Mouse (Mus musculus) midbrain, embryonic 13.5 days (tissue): Measurements from ENCODE around the gene Gtf3c1. TPM values are rescaled to one million over a fixed set of nuclear protein-coding genes. Genes with fewer than 3 reads are reported as not detected.

Experiments
- ATAC-seq: fragments of 200-750 bp; cut with Nextera tagmentation; 2 replicates; pipeline ENCODE4 v1.8.0; 2017; ENCODE audit warnings: mild to moderate bottlenecking, moderate TSS enrichment, moderate library complexity
- H3K27ac ChIP-seq: fragments of 300-500 bp; sonication (generic); 2 replicates; pipeline ENCODE4 v1.5.1; 2015; ENCODE audit warnings: inconsistent platforms, mild to moderate bottlenecking, moderate library complexity
- H3K27me3 ChIP-seq: fragments of 300-500 bp; sonication (generic); 2 replicates; pipeline ENCODE4 v1.6.1; 2015; ENCODE audit warnings: mild to moderate bottlenecking, inconsistent platforms
- H3K36me3 ChIP-seq: fragments of 300-500 bp; sonication (generic); 2 replicates; pipeline ENCODE4 v1.6.1; 2015; ENCODE audit warnings: mild to moderate bottlenecking, inconsistent platforms
- H3K4me1 ChIP-seq: fragments of 300-500 bp; sonication (generic); replicated peaks from 2 replicates; pipeline ENCODE4 v1.6.1; 2015; ENCODE audit warnings: inconsistent platforms
- H3K4me2 ChIP-seq: fragments of 300-500 bp; sonication (generic); replicated peaks from 2 replicates; pipeline ENCODE4 v1.6.1; 2015; ENCODE audit warnings: moderate library complexity, mild to moderate bottlenecking, inconsistent platforms
- H3K4me3 ChIP-seq: fragments of 300-500 bp; sonication (generic); replicated peaks from 2 replicates; pipeline ENCODE4 v1.5.1; 2015; ENCODE audit warnings: mild to moderate bottlenecking, inconsistent platforms
- H3K9ac ChIP-seq: fragments of 300-500 bp; sonication (generic); replicated peaks from 2 replicates; pipeline ENCODE4 v1.6.1; 2015; ENCODE audit warnings: mild to moderate bottlenecking, inconsistent platforms
- H3K9me3 ChIP-seq: fragments of 300-500 bp; sonication (generic); 2 replicates; pipeline ENCODE4 v1.6.1; 2016; ENCODE audit warnings: mild to moderate bottlenecking, inconsistent platforms
- WGBS: fragments of 180-500 bp; shearing (Covaris S2); methylation state at CpG from one replicate; pipeline ENCODE4 v1.1.7; 2015; 5-methylcytosine and 5-hydroxymethylcytosine counted together
- polyA plus RNA-seq: library from polyadenylated mRNA; unstranded; fragments of >200 nt; fragmentation: Nextera tagmentation; extraction: Ambion mirVana; gene quantifications from 2 replicates; pipeline ENCODE4 v1.2.1, GENCODE M21; 2015

Gtf3c1 gene
- polyA plus RNA-seq, 1 experiment from 2014 or later, result 42.3 TPM

DNA sequence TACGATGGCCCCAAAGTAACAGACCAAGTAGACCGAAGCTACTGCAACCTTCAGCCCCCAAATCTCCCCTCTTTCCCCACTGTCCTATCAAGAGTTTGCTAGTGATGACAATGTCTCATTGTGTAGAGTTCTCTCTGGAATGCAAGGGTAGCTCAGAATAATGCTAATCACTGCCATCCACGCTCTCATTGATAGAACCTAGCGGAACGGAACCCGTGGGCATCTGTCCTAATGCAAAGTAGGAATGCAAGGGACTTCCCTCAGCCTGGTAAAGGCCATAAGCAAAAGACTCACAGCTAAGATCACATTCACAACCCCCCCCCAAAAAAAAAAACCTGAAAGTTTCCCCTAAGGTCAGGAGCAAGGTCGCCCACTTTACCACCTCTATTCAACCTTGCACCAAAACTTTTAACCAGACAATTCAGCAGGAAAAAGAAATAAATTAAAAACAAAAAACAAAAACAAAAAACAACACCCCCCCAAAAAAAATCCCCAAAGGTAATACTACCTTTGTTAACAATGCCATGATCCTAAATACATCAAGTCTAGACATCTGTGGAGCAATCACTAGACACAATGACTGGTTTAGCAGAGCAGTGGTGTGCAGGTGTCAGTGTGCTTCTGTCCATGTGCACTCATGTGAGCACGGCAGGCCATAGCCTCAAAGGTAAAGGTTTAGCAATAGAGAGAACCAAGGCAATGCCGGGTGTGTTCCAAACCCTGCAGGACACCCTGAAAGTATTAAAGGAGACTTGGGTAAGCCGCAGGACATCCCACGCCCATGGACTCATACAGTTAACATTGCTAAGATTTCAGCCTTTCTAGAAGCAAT lies 109.8 kb downstream of the Gtf3c1 start:
- H3K4me2 ChIP-seq, result no peak overlapping the region
- H3K27me3 ChIP-seq, result no peaks in the 10 kb centered on the region
- ATAC-seq, result no peak
- H3K9me3 ChIP-seq, result no peaks in the 10 kb centered on the region
- H3K4me1 ChIP-seq, result no peaks in the 10 kb centered on the region
- no peaks in the 10 kb centered on the region for H3K36me3 ChIP-seq
- 81% methylated on average over 11 of the region's 11 CpGs for WGBS
- no peak overlapping the region for H3K9ac ChIP-seq
- no peak overlapping the region for H3K4me3 ChIP-seq
- no peak overlapping the region for H3K27ac ChIP-seq

DNA sequence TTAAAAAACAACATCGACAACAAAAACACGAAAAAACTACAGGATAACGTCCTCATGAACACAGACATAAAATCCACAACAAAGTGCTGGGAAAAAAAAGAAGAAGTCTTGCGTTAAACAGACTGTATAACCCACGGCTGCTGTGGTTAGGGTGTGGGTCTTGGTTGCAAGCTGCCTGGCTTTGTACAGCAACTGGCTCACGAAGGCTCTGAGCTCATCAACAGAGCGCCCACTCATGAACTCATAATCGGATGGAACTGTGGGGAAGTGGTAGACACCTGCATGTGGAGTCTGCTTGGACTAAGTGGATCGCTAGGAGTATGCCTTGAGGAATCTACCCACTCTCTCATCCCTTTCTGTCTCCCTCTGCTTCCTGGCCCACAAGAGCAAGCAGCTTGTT lies 110.5 kb downstream of the Gtf3c1 start:
- ATAC-seq, result no peak
- Histone ChIP-seq H3K4me2 (no peak overlapping the region), H3K4me1 (no peaks in the 10 kb centered on the region), H3K9me3 (no peaks in the 10 kb centered on the region), H3K9ac (no peak overlapping the region), H3K36me3 (no peaks in the 10 kb centered on the region), H3K4me3 (no peak overlapping the region), H3K27ac (no peak overlapping the region), H3K27me3 (no peaks in the 10 kb centered on the region)
- 89% methylated on average over 9 of the region's 9 CpGs for WGBS

DNA sequence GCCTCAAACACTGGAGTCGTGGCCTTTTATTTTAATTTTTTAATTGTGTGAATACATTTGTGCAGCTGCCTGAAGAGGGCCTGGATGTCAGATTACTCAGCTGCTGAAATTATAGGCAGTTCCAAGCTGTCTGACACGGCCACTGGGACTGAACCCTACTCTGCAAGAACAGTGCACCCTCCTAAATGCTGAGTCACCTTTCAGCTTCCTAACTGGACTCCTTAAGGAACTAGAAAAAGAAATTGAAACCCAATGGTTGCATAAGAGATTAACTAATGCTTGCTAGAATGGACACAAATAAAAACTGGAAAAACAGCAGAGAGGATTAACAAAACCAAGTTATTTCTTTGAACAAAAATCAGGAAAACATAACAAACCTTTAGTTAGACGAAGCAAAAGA lies 111.2 kb downstream of the Gtf3c1 start:
- no peaks in the 10 kb centered on the region for H3K27me3 ChIP-seq
- H3K27ac ChIP-seq, result no peak overlapping the region
- 68% methylated on average over 3 of the region's 3 CpGs for WGBS
- no peaks in the 10 kb centered on the region for H3K36me3 ChIP-seq
- H3K9me3 ChIP-seq, result no peaks in the 10 kb centered on the region
- H3K9ac ChIP-seq, result no peak overlapping the region
- H3K4me1 ChIP-seq, result no peaks in the 10 kb centered on the region
- H3K4me2 ChIP-seq, result no peak overlapping the region
- no peak for ATAC-seq
- H3K4me3 ChIP-seq, result no peak overlapping the region

DNA sequence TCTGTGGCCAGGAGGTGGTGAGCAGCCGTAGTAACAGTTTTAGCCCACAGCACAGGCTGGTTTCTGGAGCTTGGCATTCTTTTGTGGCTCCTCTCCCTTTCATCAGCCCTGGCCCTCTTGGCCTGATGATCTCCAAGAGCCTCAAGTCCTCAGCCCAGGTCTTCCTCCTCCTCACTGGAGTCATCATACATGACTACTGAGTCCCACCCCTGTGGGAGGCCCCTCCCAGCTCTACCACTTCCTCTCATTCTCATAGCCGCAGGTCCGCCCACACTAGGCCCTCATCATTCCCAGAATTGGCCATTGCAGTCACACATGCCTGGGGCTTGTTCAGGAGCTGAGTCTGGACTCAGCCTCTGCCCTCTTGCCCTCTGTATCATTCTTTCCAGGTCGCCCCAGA lies 113.7 kb downstream of the Gtf3c1 start:
- ATAC-seq, result no peak
- H3K4me2 ChIP-seq, result no peak overlapping the region
- 85% methylated on average over 4 of the region's 4 CpGs for WGBS
- H3K9me3 ChIP-seq, result no peaks in the 10 kb centered on the region
- H3K9ac ChIP-seq, result no peak overlapping the region
- H3K36me3 ChIP-seq, result no peaks in the 10 kb centered on the region
- H3K4me1 ChIP-seq, result no peaks in the 10 kb centered on the region
- no peaks in the 10 kb centered on the region for H3K27me3 ChIP-seq
- no peak overlapping the region for H3K27ac ChIP-seq
- no peak overlapping the region for H3K4me3 ChIP-seq

Other genes starting within 250 kb of the Gtf3c1 start
- 110 and 116 TPM in 2 replicates for gene Nsmce1, start 216.2 kb downstream of the Gtf3c1 start, polyA plus RNA-seq
- gene Il4ra, start 155.7 kb downstream of the Gtf3c1 start, polyA plus RNA-seq, result 3.0 and 3.9 TPM in 2 replicates
- 0.31 and 0.48 TPM in 2 replicates for gene Il21r, start 104.4 kb downstream of the Gtf3c1 start, polyA plus RNA-seq
- 7.5 and 9.2 TPM in 2 replicates for gene D430042O09Rik, start 108 bp upstream of the Gtf3c1 start, polyA plus RNA-seq